Mouse (Mus musculus) embryo, embryonic 9.5 days (tissue): ENCODE data around the gene Vmn2r67.
"Not testable (repeated sequence)": the region's sequence is repeated elsewhere in the genome, so short reads cannot be mapped to it uniquely, and the experiment has no call there.

ENCODE experiments used
- DNase-seq: peaks from one replicate; pipeline ENCODE4 v3.0.0-alpha.2; 2017; ENCODE audit errors: extremely low spot score

Gene Vmn2r67

DNA sequence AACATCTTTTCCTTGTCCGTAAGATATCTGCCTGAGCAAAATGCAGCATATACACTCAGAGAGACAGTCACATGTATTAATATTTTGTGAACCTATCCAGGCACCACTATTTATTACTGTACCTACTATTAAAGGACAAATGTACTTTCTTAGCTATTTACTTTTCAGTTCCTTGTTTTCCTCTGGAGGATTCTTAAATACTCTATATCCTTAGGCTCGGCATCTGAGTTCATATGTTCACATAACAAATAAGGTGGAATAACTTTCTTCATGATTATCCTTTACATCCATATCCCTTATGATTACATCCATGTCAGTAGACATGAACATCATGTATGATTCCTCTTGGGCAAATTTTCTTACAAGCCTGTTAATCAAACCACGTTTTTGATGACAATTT lies at the start of gene Vmn2r67:
Gene Vmn2r67 (minus strand): TSS at position 101 of the 400 bp plus-strand sequence.
- DNase-seq, result no peak

GRCm38 (mm10) chr7:85104531-85104930 lies 51.3 kb downstream of the Vmn2r67 start:
- not testable (repeated sequence) for DNase-seq
